Mouse (Mus musculus): ENCODE results near the gene Zscan21.
A peak's percentile ranks its signal among the peaks of the same experiment; 100 is the strongest.

Zscan21 gene

GRCm38 (mm10) chr5:138118041-138118440, 1.3 kb downstream of the Zscan21 start:
- DNase-seq (ENCODE audit: low read depth, low spot score): no peak

GRCm38 (mm10) chr5:138132425-138133064, 15.8 kb downstream of the Zscan21 start:
- no peak for DNase-seq (ENCODE audit: low read depth, low spot score)

- DNase-seq (ENCODE audit: low read depth, low spot score): no peak
Measured at GRCm38 (mm10) chr5:138137257-138137656, 20.6 kb downstream of the Zscan21 start.

GRCm38 (mm10) chr5:138137935-138138549, 21.3 kb downstream of the Zscan21 start:
- peak; percentile 74 for DNase-seq (ENCODE audit: low read depth, low spot score)

GRCm38 (mm10) chr5:138138585-138138984, 21.9 kb downstream of the Zscan21 start:
- no peak for DNase-seq (ENCODE audit: low read depth, low spot score)

GRCm38 (mm10) chr5:138154390-138154789, 37.7 kb downstream of the Zscan21 start:
- DNase-seq (ENCODE audit: low read depth, low spot score): no peak

- DNase-seq (ENCODE audit: low read depth, low spot score): peak; percentile 94
Measured at GRCm38 (mm10) chr5:138155443-138155976, 38.8 kb downstream of the Zscan21 start, which contains the start of gene Zfp113. TSS of gene Zfp113 (minus strand) at chr5:138155744.

GRCm38 (mm10) chr5:138160224-138160762, 43.6 kb downstream of the Zscan21 start:
- peak; percentile 15 for DNase-seq (ENCODE audit: low read depth, low spot score)

GRCm38 (mm10) chr5:138160842-138161665, 44.4 kb downstream of the Zscan21 start, which contains the start of gene Cops6:
TSS of gene Cops6 (plus strand) at chr5:138161071.
- DNase-seq (ENCODE audit: low read depth, low spot score): peak; percentile 96

GRCm38 (mm10) chr5:138163046-138163445, 46.3 kb downstream of the Zscan21 start:
- no peak for DNase-seq (ENCODE audit: low read depth, low spot score)

GRCm38 (mm10) chr5:138163610-138164009, 46.9 kb downstream of the Zscan21 start:
- no peak for DNase-seq (ENCODE audit: low read depth, low spot score)

GRCm38 (mm10) chr5:138165594-138165993, 48.9 kb downstream of the Zscan21 start:
- DNase-seq (ENCODE audit: low read depth, low spot score): no peak

- DNase-seq (ENCODE audit: low read depth, low spot score): peak; percentile 92
Measured at GRCm38 (mm10) chr5:138170936-138171561, 54.3 kb downstream of the Zscan21 start.

- peak; percentile 95 for DNase-seq (ENCODE audit: low read depth, low spot score)
Measured at GRCm38 (mm10) chr5:138171695-138172491, 55.2 kb downstream of the Zscan21 start, which contains the start of the genes Ap4m1 and Mcm7. TSS of gene Ap4m1 (plus strand) at chr5:138172002. TSS of gene Mcm7 (minus strand) at chr5:138172422.

GRCm38 (mm10) chr5:138173217-138173616, 56.5 kb downstream of the Zscan21 start:
- no peak for DNase-seq (ENCODE audit: low read depth, low spot score)

Data from CD4-positive, CD25-positive, alpha-beta regulatory T cell, adult 2 months (primary cell).